Mouse (Mus musculus): ENCODE results near the gene Tet3. TPM values are rescaled to one million over a fixed set of nuclear protein-coding genes. Genes with fewer than 3 reads are reported as not detected.

Gene Tet3
- polyA plus RNA-seq, 1 experiment from 2014 or later: 72.4 TPM

- ATAC-seq: no peak
- Histone ChIP-seq H3K4me3 (replicated peaks) (no peak overlapping the region), H3K27me3 (no peaks in the 10 kb centered on the region), H3K27ac (no peak overlapping the region), H3K9me3 (no peaks in the 10 kb centered on the region), H3K4me2 (replicated peaks) (no peak overlapping the region), H3K4me1 (replicated peaks) (no peaks in the 10 kb centered on the region), H3K36me3 (peaks cover 53% of the 10 kb centered on the region), H3K9ac (replicated peaks) (no peak overlapping the region)
- 90% methylated on average over 9 of the region's 9 CpGs for WGBS
These were observed 37.3 kb upstream of the Tet3 start for GRCm38 (mm10) chr6:83496009-83496752.

DNA sequence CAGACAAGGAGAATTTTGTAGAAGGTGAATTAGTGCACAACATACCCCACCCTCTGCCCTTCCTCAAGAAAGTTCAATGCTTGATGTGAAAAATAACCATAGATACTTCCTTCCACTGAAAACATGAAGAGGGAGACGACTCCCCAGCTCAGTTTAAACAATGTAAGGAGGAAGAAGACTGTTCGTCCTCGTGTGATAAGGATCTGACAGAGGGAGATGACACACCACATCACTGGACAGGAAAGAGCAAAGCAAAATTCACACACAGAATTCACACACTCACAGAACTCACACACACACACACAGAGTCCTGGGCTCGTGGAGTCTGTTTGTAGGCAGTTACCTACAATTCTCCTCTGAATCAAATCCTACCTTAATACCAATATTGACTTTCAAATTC lies 31.7 kb upstream of the Tet3 start:
- Histone ChIP-seq H3K9ac (replicated peaks) (no peak overlapping the region), H3K9me3 (no peaks in the 10 kb centered on the region), H3K27ac (no peak overlapping the region), H3K4me1 (replicated peaks) (no peaks in the 10 kb centered on the region), H3K4me2 (replicated peaks) (no peak overlapping the region), H3K36me3 (peaks cover 73% of the 10 kb centered on the region), H3K27me3 (no peaks in the 10 kb centered on the region), H3K4me3 (replicated peaks) (no peak overlapping the region)
- ATAC-seq: no peak
- 87% methylated on average over 4 of the region's 4 CpGs for WGBS

DNA sequence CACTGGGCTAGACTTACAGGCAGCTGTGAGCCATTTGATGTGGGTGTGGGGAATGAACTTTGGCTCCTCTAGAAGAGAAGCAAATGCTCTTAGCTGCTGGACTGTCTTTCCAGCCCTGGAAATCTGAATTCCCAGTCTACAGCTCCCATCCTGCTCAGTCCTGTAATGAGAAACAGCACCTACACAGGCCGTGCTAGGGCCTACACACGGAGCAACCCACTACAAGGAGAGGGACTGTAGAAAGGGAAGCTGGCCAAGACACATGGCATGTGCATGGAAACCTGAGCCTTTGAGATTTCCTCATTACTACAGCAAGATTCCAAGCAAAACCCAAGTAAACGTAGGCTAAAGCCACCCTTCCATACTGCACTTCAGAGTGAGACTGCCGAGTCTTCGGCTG lies 29.3 kb upstream of the Tet3 start:
- Histone ChIP-seq H3K9ac (replicated peaks) (no peak overlapping the region), H3K4me2 (replicated peaks) (no peak overlapping the region), H3K27me3 (no peaks in the 10 kb centered on the region), H3K27ac (no peak overlapping the region), H3K4me1 (replicated peaks) (no peaks in the 10 kb centered on the region), H3K4me3 (replicated peaks) (no peak overlapping the region), H3K9me3 (no peaks in the 10 kb centered on the region), H3K36me3 (peaks cover 80% of the 10 kb centered on the region)
- ATAC-seq: no peak
- 90% methylated on average over 5 of the region's 5 CpGs for WGBS

DNA sequence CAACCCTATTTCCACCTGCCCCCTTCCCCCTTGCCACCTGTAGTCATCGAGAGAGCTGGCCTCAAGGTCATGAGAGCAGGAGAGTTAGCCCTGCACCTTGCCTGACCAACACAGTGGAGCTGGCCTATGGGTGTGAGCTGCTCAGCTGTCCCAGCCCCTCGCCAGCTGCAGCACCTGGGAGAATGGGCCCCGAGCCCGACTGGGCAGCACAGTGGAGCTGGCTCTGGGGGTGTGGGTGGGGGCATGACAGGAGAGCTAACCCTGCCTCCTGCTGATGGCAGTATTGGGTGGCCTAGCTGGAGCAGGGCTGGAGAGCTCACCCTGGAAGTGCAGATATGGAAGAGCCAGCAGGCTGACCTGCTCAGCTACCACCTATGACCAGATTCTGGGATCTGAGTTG lies 28.4 kb upstream of the Tet3 start:
- peaks cover 86% of the 10 kb centered on the region for H3K36me3 ChIP-seq
- H3K9ac ChIP-seq (replicated peaks): no peak overlapping the region
- no peaks in the 10 kb centered on the region for H3K27me3 ChIP-seq
- H3K4me2 ChIP-seq (replicated peaks): no peak overlapping the region
- no peak overlapping the region for H3K4me3 ChIP-seq (replicated peaks)
- no peak overlapping the region for H3K27ac ChIP-seq
- H3K4me1 ChIP-seq (replicated peaks): no peaks in the 10 kb centered on the region
- no peak for ATAC-seq
- H3K9me3 ChIP-seq: no peaks in the 10 kb centered on the region
- 91% methylated on average over 4 of the region's 4 CpGs for WGBS

DNA sequence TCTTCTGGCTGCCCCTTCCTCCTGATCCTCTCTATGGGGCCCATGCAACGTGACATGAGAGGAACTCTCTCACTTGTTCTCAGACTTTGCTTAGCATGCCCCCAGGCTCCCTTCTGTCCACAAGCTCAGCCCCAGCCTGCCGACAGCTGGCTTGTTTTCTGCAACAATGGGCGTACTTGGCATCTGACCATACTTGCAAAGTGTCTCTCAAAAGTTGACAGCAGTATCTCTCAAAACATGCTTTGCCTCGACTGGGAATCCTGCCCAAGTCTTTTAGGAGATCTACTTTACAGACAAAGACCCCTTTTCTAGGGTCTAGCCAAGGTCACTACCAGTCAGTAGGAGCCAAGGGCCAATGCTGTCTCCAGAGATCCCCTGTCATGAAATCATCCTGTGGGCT lies 27.0 kb upstream of the Tet3 start:
- no peak overlapping the region for H3K27ac ChIP-seq
- no peaks in the 10 kb centered on the region for H3K27me3 ChIP-seq
- no peak overlapping the region for H3K4me2 ChIP-seq (replicated peaks)
- peaks cover 95% of the 10 kb centered on the region for H3K36me3 ChIP-seq
- H3K4me3 ChIP-seq (replicated peaks): no peak overlapping the region
- H3K9ac ChIP-seq (replicated peaks): no peak overlapping the region
- WGBS: 80% methylated on average over 4 of the region's 4 CpGs
- ATAC-seq: no peak
- no peaks in the 10 kb centered on the region for H3K9me3 ChIP-seq
- H3K4me1 ChIP-seq (replicated peaks): no peaks in the 10 kb centered on the region

- H3K27me3 ChIP-seq: no peaks in the 10 kb centered on the region
- no peak overlapping the region for H3K4me2 ChIP-seq (replicated peaks)
- H3K36me3 ChIP-seq: peaks cover 96% of the 10 kb centered on the region
- H3K4me3 ChIP-seq (replicated peaks): no peak overlapping the region
- 94% methylated on average over 7 of the region's 7 CpGs for WGBS
- no peak for ATAC-seq
- no peak overlapping the region for H3K27ac ChIP-seq
- H3K9me3 ChIP-seq: no peaks in the 10 kb centered on the region
- no peak overlapping the region for H3K9ac ChIP-seq (replicated peaks)
- H3K4me1 ChIP-seq (replicated peaks): no peaks in the 10 kb centered on the region
These were observed 24.9 kb upstream of the Tet3 start for GRCm38 (mm10) chr6:83483776-83484175.

DNA sequence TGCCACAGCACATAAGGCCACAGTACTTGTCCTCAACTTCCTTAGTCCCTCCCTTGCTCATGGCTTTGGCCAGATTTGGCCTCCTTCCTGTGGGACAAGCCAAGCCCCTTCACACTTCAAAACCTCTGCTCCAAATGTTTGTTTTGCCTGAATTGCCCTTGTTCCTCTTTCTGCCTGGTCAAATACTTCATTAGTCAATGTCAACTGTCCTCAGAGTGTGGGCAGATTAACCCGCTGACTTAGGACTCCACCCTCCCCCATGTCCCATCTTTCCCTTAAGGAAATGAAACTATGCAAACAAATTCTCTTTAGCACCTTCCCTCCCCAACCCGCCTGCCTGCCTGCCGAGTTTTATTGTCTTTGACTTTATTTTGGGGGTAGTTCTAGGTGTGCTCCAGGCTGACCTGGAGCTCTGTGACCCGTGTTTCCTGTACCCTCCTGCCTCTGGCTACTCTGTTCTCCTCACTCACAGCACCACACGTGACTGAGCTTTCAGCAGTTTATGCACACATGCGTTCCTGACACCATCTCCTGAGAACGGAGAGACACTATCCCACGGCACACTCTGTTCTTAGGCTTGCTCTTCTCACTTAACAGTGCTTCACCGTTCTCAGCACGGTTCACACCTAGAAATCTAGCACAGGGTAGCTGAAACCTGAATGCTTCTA lies 23.7 kb upstream of the Tet3 start:
- Histone ChIP-seq H3K4me2 (replicated peaks) (no peak overlapping the region), H3K27me3 (no peaks in the 10 kb centered on the region), H3K36me3 (peaks cover 88% of the 10 kb centered on the region), H3K27ac (no peak overlapping the region), H3K9me3 (no peaks in the 10 kb centered on the region), H3K4me1 (replicated peaks) (no peaks in the 10 kb centered on the region), H3K9ac (replicated peaks) (no peak overlapping the region), H3K4me3 (replicated peaks) (no peak overlapping the region)
- no peak for ATAC-seq
- WGBS: 83% methylated on average over 10 of the region's 10 CpGs

- no peak overlapping the region for H3K4me3 ChIP-seq (replicated peaks)
- 94% methylated on average over 6 of the region's 6 CpGs for WGBS
These were observed 21.3 kb upstream of the Tet3 start for GRCm38 (mm10) chr6:83480019-83480655.

DNA sequence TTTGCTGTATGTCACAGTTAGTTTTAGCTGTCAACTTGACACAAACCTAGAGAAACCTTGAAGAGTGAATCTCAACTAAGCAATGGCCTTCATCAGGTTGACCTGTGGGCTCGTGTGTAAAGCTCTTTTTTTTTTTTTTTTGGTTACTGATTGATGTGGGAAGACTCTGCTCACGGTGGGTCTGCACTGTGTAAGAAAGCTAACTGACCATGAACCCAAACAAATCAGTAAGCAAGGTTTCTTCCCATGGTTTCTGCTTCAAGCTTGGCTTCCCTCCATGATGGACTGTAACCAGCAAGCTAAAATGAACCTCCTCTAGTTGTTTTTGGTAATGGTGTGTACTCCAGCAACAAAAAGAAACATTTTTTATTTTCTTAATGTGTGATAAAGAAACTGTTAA lies 20.3 kb upstream of the Tet3 start:
- no peaks in the 10 kb centered on the region; the same call in 1 of the 2 replicates for H3K4me1 ChIP-seq (replicated peaks)
- ATAC-seq: no peak
- H3K4me3 ChIP-seq (replicated peaks): no peak overlapping the region
- WGBS: 82% methylated on average over 2 of the region's 2 CpGs
- H3K9me3 ChIP-seq: no peaks in the 10 kb centered on the region
- H3K27ac ChIP-seq: no peak overlapping the region
- peaks cover 63% of the 10 kb centered on the region for H3K36me3 ChIP-seq
- no peak overlapping the region for H3K4me2 ChIP-seq (replicated peaks)
- no peaks in the 10 kb centered on the region for H3K27me3 ChIP-seq
- H3K9ac ChIP-seq (replicated peaks): no peak overlapping the region

More at GRCm38 (mm10) chr6:83480019-83480655, 21.3 kb upstream of the Tet3 start:
- Histone ChIP-seq H3K27ac (no peak overlapping the region), H3K27me3 (no peaks in the 10 kb centered on the region), H3K36me3 (peaks cover 72% of the 10 kb centered on the region), H3K9me3 (no peaks in the 10 kb centered on the region), H3K4me2 (replicated peaks) (no peak overlapping the region), H3K9ac (replicated peaks) (no peak overlapping the region), H3K4me1 (replicated peaks) (no peaks in the 10 kb centered on the region; the same call in 1 of the 2 replicates)
- no peak for ATAC-seq

DNA sequence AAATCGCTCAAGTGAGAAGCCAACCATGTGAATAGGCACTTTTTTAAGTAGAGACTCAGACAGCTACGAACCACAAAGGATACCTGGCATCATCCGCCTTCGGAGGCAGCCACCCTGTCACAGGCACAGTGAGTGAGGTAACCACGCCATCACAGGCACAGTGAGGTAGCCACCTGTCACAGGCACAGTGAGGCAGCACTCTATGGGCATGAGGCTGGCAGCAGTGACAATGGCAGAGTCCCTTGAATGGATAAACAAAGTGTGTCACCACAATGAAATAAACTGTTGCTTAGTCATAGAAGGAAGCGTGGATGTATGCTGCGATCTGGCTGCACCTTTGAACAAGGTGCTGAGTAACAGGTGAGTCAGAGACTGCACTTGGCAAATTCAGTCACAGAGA lies 19.7 kb upstream of the Tet3 start:
- Histone ChIP-seq H3K9me3 (no peaks in the 10 kb centered on the region), H3K9ac (replicated peaks) (no peak overlapping the region), H3K4me2 (replicated peaks) (no peak overlapping the region), H3K27ac (no peak overlapping the region), H3K4me3 (replicated peaks) (no peak overlapping the region), H3K36me3 (peaks cover 57% of the 10 kb centered on the region), H3K27me3 (no peaks in the 10 kb centered on the region), H3K4me1 (replicated peaks) (no peaks in the 10 kb centered on the region; the same call in 1 of the 2 replicates)
- WGBS: 91% methylated on average over 7 of the region's 7 CpGs
- ATAC-seq: no peak

- Histone ChIP-seq H3K27me3 (no peaks in the 10 kb centered on the region), H3K4me2 (replicated peaks) (no peak overlapping the region), H3K36me3 (peaks cover 56% of the 10 kb centered on the region), H3K4me1 (replicated peaks) (no peaks in the 10 kb centered on the region; the same call in 1 of the 2 replicates), H3K9me3 (no peaks in the 10 kb centered on the region), H3K9ac (replicated peaks) (no peak overlapping the region), H3K4me3 (replicated peaks) (no peak overlapping the region), H3K27ac (no peak overlapping the region)
- 71% methylated on average over 4 of the region's 4 CpGs for WGBS
- ATAC-seq: no peak
These were observed 19.3 kb upstream of the Tet3 start for GRCm38 (mm10) chr6:83478217-83478616.

DNA sequence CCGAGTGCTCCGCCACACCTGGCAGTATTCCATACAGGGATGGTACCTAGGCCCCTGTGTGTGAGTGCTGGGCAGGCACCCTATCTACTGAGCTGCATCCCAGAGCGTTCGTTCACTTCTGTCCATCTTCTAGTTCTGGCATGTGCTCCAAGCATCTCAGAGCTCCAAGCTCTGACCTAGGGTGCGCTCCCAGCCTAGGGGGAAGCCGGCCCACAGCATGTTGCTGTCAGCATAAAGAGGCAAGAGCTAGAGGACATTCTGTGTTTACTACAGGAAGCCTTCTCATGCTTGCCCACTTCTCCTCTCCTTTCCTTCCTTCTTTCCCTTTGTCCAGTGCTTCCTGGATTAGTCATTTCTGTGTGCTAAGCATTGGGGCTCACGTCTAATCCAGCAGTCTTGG lies 16.5 kb upstream of the Tet3 start:
- Histone ChIP-seq H3K4me2 (replicated peaks) (no peak overlapping the region), H3K9me3 (no peaks in the 10 kb centered on the region), H3K4me3 (replicated peaks) (no peak overlapping the region), H3K9ac (replicated peaks) (no peak overlapping the region), H3K27ac (no peak overlapping the region), H3K27me3 (no peaks in the 10 kb centered on the region), H3K4me1 (replicated peaks) (no peaks in the 10 kb centered on the region; the same call in 1 of the 2 replicates), H3K36me3 (peaks cover 29% of the 10 kb centered on the region)
- ATAC-seq: no peak
- WGBS: 82% methylated on average over 7 of the region's 7 CpGs

Measured in midbrain, embryonic 13.5 days (tissue).